Mouse (Mus musculus) small intestine, adult 2 months (tissue): ENCODE measurements around the gene Sema5a.

Experiments
- CTCF ChIP-seq: fragments of 200-500 bp; IDR thresholded peaks from 2 replicates; pipeline ENCODE4 v1.5.1; 2012; ENCODE audit warnings: low read depth, mild to moderate bottlenecking, control low read depth, inconsistent platforms, low read length, moderate library complexity, mixed read lengths; ENCODE audit not compliant: insufficient replicate concordance, insufficient read length; ENCODE audit errors: extremely low read depth
- POLR2A ChIP-seq: fragments of 200-500 bp; IDR thresholded peaks from 2 replicates; pipeline ENCODE4 v1.6.1; 2012; ENCODE audit warnings: low read depth, mild to moderate bottlenecking, control low read depth, inconsistent platforms, low read length, moderate library complexity

- no peak for TF ChIP-seq CTCF
- no peak for TF ChIP-seq POLR2A
Observed at GRCm38 (mm10) chr15:32545455-32545854, 300.8 kb downstream of the Sema5a start.
